Mouse (Mus musculus): ENCODE measurements at regions not wholly inside any gene's neighbourhood (a gene's known extent, or its start where the extent isn't known, plus 50 kb on each side); places are given as distances from the start of the nearest gene placed in this dataset.

DNA sequence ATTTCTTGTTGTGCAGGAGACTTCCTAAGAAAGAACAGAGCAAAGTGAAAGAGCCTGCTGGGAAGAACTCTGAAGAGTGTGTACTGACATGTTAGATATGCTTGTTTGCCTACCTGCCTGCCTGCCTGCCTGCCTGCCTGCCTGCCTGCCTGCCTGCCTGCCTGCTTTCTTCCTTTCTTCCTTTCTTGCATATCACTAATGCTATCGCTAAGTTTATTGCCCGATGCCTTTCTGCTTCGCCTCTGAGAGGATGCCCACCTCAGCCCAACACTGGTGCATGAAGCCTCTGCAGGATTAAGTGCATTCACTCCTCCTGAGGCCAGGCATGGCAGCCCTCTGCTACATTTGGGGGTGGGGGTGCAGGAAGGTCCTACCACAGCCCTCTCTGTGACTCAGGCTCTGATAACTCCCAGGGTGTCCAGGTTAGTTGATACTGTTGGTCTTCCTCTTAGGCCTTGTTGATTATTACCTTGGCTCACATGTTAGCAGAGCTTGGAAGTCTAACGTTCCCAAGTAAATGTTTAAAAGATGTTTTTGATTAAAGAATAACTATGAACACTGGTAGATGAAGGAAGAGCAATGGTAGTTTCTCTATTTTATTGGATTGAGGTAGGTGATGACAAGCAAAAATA lies 547.6 kb downstream of the Etv1 start:
- Histone ChIP-seq H3K4me1 (ENCODE audit: control insufficient read depth, insufficient read depth, low read length) (no peaks in the 10 kb centered on the region), H3K27ac (ENCODE audit: insufficient read depth, low read depth, low read length) (no peak overlapping the region), H3K4me3 (ENCODE audit: insufficient read depth, low read length) (no peak overlapping the region)
- no peak for TF ChIP-seq CTCF (IDR thresholded peaks at IDR 0.05; ENCODE audit: low read depth, low read length)
- no peak for TF ChIP-seq POLR2A (IDR thresholded peaks at IDR 0.05; ENCODE audit: borderline replicate concordance, low read depth, low read length)

DNA sequence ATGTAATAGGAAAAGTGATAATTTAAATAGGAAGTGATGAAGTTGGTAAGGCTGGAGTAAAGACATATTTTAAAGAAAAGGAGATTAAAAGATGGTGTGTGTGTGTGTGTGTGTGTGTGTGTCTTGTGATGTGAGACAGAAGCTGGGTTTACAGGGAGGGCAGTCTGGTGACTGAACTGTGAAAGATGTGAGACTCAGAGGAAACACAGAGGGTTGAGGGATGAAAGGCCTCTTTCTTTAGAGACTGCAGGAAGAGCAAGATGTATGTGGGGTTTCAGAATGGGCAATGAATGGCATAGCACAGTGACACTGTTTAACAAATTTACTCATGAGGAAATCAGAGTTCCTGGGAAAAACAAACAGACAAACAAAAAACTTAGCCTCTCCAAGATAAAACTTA lies 549.2 kb downstream of the Etv1 start:
- TF ChIP-seq CTCF (IDR thresholded peaks at IDR 0.05; ENCODE audit: low read depth, low read length) (no peak), POLR2A (IDR thresholded peaks at IDR 0.05; ENCODE audit: borderline replicate concordance, low read depth, low read length) (no peak)
- Histone ChIP-seq H3K27ac (ENCODE audit: insufficient read depth, low read depth, low read length) (no peak overlapping the region), H3K4me3 (ENCODE audit: insufficient read depth, low read length) (no peak overlapping the region), H3K4me1 (ENCODE audit: control insufficient read depth, insufficient read depth, low read length) (no peaks in the 10 kb centered on the region)

DNA sequence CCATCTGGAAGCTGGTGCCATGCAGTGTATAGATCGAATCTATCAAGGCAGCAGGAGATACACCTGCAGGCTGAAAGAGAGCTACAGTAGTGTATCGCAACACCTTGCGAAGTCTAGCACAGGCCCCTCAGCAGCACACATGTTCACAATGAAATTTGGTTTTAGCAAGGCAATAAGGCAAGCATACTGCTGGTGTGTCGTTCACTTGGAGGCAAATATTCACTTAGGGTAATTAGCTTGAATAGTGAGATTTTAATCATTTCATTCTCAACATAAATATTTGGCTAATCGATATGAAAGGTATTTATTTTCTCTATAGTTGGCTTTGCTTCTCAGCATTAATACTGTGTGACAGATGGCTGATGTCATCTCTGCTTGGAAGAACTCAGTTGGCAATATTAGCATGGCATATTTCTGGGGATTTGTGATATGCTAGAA lies 559.9 kb downstream of the Etv1 start:
- TF ChIP-seq POLR2A (IDR thresholded peaks at IDR 0.05; ENCODE audit: borderline replicate concordance, low read depth, low read length) (no peak), CTCF (IDR thresholded peaks at IDR 0.05; ENCODE audit: low read depth, low read length) (no peak)
- Histone ChIP-seq H3K27ac (ENCODE audit: insufficient read depth, low read depth, low read length) (no peak overlapping the region), H3K4me1 (ENCODE audit: control insufficient read depth, insufficient read depth, low read length) (no peaks in the 10 kb centered on the region), H3K4me3 (ENCODE audit: insufficient read depth, low read length) (no peak overlapping the region)

DNA sequence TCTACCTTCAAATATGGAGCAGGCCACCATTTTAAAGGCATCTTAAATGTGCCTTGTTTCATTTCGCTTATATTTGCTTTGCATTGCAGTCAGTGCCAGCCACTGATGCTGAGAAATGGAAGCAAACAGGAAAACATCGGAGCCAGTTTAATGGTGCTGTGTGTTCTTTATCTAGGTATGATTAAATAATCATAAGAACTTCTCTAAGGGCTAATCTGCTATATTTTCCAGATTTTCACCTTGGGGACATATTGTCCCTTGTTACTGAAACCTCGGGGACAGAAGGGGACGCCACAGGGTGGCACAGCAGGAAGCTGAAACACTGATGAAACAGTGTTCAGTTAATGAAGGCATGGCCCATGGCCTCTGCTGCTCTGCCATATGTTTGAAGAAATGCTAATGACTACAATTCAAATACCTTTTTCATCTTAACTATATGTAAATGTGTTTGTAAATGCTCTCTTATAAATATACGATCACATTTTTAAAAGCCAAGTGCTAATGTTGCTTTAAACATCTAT lies 562.6 kb downstream of the Etv1 start:
- TF ChIP-seq POLR2A (IDR thresholded peaks at IDR 0.05; ENCODE audit: borderline replicate concordance, low read depth, low read length) (no peak), CTCF (IDR thresholded peaks at IDR 0.05; ENCODE audit: low read depth, low read length) (no peak)
- H3K27ac ChIP-seq (ENCODE audit: insufficient read depth, low read depth, low read length): no peak overlapping the region
- no peaks in the 10 kb centered on the region for H3K4me1 ChIP-seq (ENCODE audit: control insufficient read depth, insufficient read depth, low read length)
- H3K4me3 ChIP-seq (ENCODE audit: insufficient read depth, low read length): no peak overlapping the region

DNA sequence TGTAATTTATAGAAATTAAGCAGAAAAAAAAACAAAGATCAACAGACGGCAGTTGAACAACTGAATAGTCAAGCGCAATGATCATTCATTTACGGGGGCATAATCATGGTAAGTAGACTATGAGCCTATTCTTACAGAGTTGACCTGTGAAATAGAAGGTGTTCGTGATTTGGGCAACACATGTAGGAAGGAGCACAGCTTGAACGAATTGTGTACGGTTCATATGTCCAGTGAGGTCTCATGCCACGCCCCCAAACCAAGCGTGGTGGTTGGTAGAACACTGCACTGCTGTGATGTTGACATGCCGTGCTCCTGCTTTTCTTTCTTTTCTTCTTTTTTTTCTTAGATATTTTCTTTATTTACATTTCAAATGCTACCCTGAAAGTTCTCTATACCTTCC lies 563.1 kb downstream of the Etv1 start:
- TF ChIP-seq CTCF (IDR thresholded peaks at IDR 0.05; ENCODE audit: low read depth, low read length) (no peak), POLR2A (IDR thresholded peaks at IDR 0.05; ENCODE audit: borderline replicate concordance, low read depth, low read length) (no peak)
- H3K27ac ChIP-seq (ENCODE audit: insufficient read depth, low read depth, low read length): no peak overlapping the region
- H3K4me1 ChIP-seq (ENCODE audit: control insufficient read depth, insufficient read depth, low read length): no peaks in the 10 kb centered on the region
- no peak overlapping the region for H3K4me3 ChIP-seq (ENCODE audit: insufficient read depth, low read length)

DNA sequence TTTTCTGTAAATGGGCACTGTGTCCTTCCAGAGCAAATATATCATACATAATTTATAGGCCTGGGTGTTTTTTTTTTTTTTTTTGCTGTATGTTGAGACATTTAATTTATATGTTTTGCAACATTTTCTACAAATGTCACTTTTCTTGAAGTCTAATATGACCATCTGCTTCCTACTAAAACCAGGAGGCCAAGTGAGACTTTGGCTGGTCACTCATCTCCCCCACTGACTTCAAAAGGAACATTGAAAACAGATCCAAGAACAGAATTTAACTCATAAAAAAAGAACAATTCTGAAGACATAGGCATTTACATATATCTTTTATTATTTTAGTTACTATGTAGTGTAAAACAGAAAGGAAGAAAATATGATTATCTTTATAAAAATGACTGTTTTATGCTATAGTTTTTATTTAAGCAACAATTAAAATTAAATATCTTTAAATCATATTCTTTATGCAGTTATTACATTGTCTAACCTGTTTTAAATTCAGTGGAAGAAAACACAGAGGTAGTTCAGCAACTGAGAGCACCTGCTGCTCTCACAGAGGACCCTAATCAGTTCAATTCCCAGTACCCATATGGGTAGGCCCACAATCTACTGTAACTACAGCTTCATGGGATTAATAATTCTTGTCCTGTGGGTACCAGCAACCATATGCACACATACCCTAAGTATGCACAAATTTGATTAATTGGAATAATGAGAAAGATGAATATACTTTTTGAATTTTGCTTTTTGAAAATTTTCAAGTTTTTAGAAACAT lies 592.5 kb downstream of the Etv1 start:
- TF ChIP-seq CTCF (IDR thresholded peaks at IDR 0.05; ENCODE audit: low read depth, low read length): no peak
- no peak for TF ChIP-seq POLR2A (IDR thresholded peaks at IDR 0.05; ENCODE audit: borderline replicate concordance, low read depth, low read length)
- H3K4me3 ChIP-seq (ENCODE audit: insufficient read depth, low read length): no peak overlapping the region
- no peaks in the 10 kb centered on the region for H3K4me1 ChIP-seq (ENCODE audit: control insufficient read depth, insufficient read depth, low read length)
- H3K27ac ChIP-seq (ENCODE audit: insufficient read depth, low read depth, low read length): no peak overlapping the region

DNA sequence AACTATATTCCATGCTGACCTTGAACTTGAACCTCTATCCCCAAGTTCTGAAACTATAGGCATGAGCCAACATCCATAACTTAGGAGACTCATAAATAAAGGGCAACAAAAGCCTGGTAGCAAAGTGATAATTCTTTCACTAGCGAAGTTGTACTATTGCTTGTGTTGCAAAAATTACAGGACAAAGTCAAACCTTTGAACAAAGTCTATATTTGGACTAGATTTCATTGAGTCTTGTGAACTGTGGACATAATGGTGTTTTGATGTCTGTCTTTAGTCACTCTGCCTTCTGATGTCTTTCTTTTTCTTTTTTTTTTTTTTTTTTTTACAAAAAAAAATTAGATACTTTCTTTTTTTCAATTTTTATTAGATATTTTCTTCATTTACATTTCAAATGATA lies 594.5 kb downstream of the Etv1 start:
- no peak overlapping the region for H3K4me3 ChIP-seq (ENCODE audit: insufficient read depth, low read length)
- TF ChIP-seq CTCF (IDR thresholded peaks at IDR 0.05; ENCODE audit: low read depth, low read length) (no peak), POLR2A (IDR thresholded peaks at IDR 0.05; ENCODE audit: borderline replicate concordance, low read depth, low read length) (no peak)

More for the DNA sequence above, 594.5 kb downstream of the Etv1 start:
- no peaks in the 10 kb centered on the region for H3K4me1 ChIP-seq (ENCODE audit: control insufficient read depth, insufficient read depth, low read length)
- no peak overlapping the region for H3K27ac ChIP-seq (ENCODE audit: insufficient read depth, low read depth, low read length)

Measured in bone marrow macrophage, adult 2 months (primary cell).